Mouse (Mus musculus) right cerebral cortex, postnatal 10 days (tissue): ENCODE measurements around the gene Fbxl19.
"Not testable (repeated sequence)": the region's sequence is repeated elsewhere in the genome, so short reads cannot be mapped to it uniquely, and the experiment has no call there.

Experiments
- DNase-seq, 2 experiments: peaks; one replicate each; pipeline ENCODE4 v3.0.0; 2021; ENCODE audit warnings: low spot score in 2 of 2

Gene Fbxl19

GRCm38 (mm10) chr7:127768346-127768996 is 24.1 kb downstream of the Fbxl19 start:
- DNase-seq = no peak

DNA sequence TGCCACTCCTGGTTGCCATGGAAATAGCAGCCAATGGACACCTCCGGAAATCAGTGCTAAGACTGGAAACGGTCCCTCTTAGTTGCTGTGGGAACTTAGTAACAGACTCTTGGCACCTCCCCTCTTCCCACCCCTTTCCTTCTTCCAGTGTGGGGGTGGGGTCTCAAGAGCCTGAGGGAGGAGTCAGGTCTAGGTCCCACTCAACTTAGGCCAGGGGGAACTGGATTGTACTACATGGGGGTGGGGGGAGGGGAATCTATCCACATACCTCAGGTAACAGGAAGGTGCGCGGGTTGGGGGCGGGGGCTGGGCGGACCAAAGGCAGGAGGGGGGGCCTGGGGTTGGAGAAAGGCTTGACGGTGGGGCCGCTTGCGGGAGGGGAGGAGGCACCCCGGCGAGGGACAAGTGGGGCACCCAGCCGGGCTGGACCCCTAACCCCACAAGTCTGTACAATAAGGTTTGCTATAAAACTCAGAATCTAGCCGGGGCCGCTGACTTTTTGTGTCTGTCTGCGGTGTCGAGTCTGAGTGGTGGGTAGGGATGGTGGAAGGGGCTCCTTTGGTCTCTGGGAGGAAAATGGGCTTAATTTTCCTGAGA is 24.8 kb downstream of the Fbxl19 start:
- DNase-seq = peak; percentile 99

GRCm38 (mm10) chr7:127769651-127770038 is 25.3 kb downstream of the Fbxl19 start, which contains the start of gene Orai3:
Gene Orai3 (plus strand): TSS chr7:127769815.
- peak; percentile 92 to 93 for DNase-seq

GRCm38 (mm10) chr7:127770039-127770905 is 25.9 kb downstream of the Fbxl19 start:
- no peak for DNase-seq

GRCm38 (mm10) chr7:127771262-127771661 is 26.9 kb downstream of the Fbxl19 start:
- DNase-seq = peak; percentile 65 to 74

DNA sequence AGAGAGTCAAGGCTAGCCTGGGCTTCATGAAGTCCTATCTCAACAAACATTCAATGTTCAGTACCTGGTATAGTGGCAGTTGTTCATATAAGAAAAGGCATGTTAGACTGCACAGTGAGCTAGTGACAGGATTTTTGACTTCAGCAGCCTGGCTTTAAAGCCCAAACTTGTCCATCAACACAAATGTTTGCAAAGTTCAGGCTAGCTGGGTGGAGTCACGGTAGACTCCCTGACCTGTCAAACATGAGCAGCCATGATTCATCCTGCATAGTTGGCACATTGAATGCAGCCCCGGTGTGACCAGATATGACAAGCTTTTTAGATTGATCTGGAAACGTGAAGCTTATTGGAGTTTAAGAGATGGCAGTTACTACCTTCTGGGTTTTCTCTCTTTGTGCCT is 27.7 kb downstream of the Fbxl19 start:
- no peak for DNase-seq

DNA sequence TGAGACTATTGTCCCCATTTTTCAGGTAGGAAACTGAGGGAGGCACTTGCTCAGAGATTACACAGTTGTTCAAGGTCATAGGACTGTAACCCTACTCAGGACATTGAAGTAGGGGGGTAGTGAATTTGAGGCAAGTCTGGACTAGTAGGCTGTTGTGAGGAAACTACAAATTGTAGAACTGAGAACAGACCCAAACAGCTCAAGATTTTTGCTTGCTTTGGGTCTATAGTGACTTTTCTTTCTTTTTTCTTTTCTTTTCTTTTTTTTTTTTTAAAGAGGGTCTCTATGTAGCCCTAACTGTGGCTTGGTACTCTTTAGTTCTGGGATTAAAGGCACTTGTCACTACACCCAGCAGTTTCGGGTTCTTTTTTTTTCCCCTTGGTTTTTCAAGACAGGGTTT is 28.2 kb downstream of the Fbxl19 start:
- DNase-seq = no peak

DNA sequence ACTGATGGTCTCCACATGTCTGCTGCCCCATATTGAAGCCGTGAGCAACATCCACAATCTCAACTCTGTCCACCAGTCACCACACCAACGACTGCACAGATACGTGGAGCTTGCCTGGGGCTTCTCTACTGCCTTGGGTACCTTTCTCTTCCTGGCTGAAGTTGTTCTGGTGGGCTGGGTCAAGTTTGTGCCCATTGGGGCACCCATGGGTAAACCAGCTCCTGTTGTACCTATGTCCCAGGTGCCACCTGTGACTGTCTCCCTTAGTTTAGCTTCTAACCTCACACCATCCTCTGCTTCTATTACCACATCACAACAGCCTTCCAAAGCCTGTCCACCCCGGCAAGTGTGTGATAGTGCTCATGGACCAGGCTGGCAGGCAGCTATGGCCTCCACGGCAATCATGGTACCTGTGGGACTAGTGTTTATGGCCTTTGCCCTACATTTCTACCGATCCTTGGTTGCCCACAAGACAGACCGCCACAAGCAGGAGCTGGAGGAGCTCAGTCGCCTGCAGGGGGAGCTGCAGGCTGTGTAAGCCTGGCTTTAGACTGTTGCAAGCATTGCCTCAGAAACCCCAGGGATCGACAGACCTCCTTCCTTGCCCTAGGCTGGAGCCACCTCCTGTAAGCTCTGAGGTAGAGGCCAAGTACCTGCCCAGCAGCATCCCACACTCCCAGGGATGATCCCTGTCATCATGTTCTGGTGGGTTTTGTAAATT is 29.5 kb downstream of the Fbxl19 start:
- peak; percentile 68 to 76 for DNase-seq

GRCm38 (mm10) chr7:127775837-127776236 is 31.5 kb downstream of the Fbxl19 start:
- DNase-seq = not testable (repeated sequence)

DNA sequence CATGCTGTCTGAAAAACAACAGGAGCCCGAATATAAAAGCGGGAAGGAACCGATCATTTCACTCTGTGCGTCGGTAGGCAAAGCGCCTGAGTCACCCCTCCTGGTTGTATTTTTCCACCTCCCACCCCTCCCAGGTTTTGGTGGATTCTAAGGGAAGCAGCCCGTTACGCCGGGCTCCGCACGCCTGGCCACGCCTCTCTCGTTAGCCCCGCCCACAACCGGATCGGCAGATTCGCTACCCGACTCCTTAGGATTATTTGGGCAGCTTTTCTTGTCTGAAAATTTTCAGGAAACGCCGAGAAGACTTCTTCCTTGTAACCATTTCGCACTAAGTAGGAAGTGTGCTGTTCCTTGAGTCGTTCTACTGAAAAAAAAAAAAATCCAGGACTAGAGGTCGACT is 32.1 kb downstream of the Fbxl19 start, which contains the start of gene Setd1a:
Setd1a (plus strand) TSS at position 245 of the 400 bp plus-strand sequence.
- DNase-seq = peak; percentile 93

DNA sequence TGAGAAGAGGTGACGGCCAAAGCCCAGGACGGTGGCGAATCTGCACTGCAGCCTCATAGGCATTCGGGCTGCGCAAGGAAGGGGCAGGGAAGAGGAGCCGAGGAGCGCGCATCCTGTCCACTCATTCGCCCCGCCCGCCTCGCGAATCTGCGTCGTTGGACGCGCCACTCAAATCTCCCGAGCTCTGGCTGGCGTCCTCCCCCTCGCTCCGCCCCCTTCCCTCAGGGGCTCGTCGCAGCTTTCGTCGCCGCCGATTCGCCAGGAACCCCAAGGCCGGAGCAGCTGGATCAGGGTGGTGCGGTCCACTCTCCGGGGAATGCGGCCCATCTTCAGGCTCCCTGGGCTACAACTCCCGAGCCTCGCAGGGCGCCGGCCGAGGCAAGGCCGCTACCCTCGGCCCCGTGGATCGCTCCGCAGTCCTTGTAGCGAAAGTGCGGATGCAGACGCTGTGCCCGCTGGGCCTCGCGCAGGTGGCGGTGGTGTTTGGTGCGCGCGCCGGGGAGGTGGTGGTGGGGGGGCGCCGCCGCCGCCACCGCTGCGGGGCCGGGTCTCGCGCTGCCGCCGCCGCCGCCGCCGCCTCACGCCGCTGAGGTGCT is 32.6 kb downstream of the Fbxl19 start:
- peak; percentile 98 for DNase-seq

GRCm38 (mm10) chr7:127777474-127778266 is 33.3 kb downstream of the Fbxl19 start:
- DNase-seq = peak; percentile 68 to 71

- no peak for DNase-seq
Observed at GRCm38 (mm10) chr7:127778350-127778749, 34.0 kb downstream of the Fbxl19 start.

DNA sequence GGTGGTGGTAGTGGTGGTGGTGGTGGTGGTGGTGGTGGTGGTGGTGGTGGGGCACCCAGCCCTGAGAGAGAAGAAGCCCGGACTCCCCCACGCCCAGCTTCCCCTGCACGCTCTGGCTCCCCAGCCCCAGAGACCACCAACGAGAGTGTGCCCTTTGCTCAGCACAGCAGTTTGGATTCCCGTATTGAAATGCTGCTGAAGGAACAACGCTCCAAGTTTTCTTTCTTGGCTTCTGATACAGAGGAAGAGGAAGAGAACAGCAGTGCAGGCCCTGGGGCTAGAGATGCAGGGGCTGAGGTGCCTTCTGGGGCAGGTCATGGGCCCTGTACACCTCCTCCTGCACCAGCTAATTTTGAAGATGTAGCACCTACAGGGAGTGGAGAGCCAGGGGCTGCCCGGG is 41.0 kb downstream of the Fbxl19 start, which contains the start of gene Gm49388:
Gm49388 (plus strand) TSS at position 301 of the 400 bp plus-strand sequence.
- no peak for DNase-seq

DNA sequence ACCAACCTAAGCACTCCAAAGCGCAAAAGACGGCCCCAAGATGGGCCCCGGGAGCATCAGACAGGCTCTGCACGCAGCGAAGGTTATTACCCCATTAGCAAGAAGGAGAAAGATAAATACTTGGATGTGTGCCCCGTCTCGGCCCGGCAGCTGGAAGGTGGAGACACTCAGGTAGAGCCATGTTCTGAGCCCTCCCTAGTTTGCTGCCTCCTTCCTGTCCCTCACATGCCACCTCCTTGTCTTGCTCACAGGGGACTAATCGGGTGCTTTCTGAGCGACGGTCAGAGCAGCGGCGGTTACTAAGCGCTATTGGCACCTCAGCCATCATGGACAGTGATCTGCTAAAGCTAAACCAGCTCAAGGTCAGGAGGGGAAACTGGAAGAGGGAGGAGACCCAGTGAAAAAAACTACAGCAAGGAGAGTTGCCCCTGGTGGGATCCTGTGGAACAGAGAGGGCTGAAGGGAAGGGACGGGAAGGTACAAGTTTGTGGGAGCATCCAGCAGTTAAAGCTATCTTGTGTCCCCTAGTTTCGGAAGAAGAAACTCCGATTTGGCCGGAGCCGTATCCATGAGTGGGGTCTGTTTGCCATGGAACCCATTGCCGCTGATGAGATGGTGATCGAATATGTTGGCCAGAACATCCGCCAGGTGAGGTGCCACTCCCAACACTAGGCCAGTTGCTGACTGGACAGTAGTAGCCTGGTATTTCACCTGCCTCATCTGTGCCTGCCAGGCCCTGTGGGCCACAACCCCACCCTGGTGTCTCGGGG is 52.9 kb downstream of the Fbxl19 start:
- no peak for DNase-seq

GRCm38 (mm10) chr7:127798591-127798990 is 54.2 kb downstream of the Fbxl19 start:
- no peak for DNase-seq

DNA sequence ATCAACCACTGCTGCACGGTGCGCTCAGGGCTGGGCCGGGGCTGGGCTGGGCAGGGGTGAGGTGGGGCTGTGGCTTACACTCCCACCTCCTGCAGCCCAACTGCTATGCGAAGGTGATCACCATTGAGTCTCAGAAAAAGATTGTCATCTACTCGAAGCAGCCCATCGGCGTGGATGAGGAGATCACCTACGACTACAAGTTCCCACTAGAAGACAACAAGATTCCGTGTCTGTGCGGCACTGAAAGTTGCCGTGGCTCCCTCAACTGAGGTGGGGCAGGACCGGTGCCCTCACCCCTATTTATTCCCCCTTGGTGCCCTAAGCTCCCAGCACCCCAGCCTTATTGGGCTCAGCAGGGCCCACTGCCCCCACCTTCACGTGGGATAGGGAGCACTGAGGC is 54.9 kb downstream of the Fbxl19 start:
- no peak for DNase-seq

DNA sequence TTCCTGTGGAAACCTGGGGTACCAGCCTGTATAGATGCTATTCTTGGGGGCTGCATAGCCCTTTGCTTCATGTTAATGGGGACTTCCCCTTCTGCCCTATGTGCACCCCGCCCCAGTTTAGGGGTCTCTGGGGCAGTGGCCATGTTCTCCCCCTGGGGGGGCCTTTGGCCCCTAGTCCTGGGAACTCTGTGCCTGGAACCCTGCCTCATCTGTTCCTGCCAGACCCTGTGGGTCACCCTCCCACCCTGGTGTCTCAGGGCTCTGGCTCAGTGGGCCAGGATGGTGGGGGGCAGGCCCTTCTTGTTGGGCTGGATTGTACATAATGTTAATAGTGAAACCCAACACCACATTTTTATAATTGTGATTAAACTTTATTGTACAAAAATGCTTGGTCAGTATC is 55.4 kb downstream of the Fbxl19 start:
- DNase-seq = peak in 1 of 2 experiments; percentile 44

DNA sequence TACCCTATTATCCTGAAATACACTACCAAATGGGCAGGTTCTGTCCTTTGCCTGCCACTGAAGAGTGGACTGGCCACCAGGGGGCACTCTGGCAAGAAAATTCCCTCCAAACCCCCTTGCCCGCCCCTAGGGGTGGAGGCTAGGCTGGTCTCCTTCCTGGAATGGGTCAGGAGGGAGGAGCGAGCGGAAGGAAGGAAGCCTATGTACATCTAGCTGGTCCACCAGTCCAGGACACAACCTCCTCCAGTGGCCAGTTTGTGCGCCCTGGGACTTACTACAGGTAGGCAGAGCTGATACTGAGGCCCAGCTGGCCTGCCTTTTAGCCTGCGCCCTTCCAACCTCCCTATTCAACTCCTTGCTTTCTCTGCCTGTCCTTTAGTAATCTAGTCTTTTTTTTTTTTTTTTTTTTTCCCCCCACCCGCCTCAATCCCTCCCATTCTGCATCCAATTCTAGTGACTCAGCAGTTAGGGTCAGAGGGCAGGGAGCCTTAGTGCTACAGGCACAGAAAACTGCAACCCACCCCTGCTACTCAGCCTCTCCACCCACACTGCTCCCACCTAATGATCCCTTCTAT is 56.2 kb downstream of the Fbxl19 start, which contains the start of gene Hsd3b7:
Hsd3b7 (plus strand) TSS at position 170 of the 575 bp plus-strand sequence.
- peak; percentile 88 to 91 for DNase-seq
